Mouse (Mus musculus) layer of hippocampus, postnatal 25 days (tissue): Measurements from ENCODE around the gene Rac1. TPM values are rescaled to one million over a fixed set of nuclear protein-coding genes. Genes with fewer than 3 reads are reported as not detected.

Experiments used
- DNase-seq, 2 experiments: peaks; one replicate each; pipeline ENCODE4 v3.0.0; 2022; ENCODE audit warnings: mixed read lengths in 2 of 2, low spot score in 1 of 2; ENCODE audit errors: extremely low spot score in 1 of 2
- total RNA-seq, 2 experiments: library from RNA; stranded (reverse); gene quantifications; 2 replicates each; pipeline ENCODE4 v1.2.3; 2021

The Rac1 gene
- total RNA-seq, 2 experiments from 2014 or later, result 409 to 455 TPM

DNA sequence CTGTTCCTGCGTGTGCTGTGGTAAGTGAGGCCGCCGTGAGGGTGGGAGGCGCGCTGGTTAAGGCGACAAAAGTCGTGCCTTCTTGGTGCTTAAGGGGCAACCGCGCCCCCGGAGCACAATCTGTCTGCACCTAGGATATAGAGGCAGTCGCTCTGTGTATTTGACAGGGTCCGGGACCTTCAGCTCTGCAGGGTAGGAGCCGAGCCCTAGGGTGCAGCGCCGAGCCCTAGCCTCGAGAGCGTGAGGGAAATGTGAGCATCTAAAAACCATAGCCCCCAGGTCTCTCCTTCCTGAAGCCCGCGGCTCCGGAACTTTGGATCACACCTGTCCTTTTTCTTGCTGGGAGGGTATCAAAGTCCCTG lies 63.1 kb downstream of the Rac1 start:
- no peak for DNase-seq

DNA sequence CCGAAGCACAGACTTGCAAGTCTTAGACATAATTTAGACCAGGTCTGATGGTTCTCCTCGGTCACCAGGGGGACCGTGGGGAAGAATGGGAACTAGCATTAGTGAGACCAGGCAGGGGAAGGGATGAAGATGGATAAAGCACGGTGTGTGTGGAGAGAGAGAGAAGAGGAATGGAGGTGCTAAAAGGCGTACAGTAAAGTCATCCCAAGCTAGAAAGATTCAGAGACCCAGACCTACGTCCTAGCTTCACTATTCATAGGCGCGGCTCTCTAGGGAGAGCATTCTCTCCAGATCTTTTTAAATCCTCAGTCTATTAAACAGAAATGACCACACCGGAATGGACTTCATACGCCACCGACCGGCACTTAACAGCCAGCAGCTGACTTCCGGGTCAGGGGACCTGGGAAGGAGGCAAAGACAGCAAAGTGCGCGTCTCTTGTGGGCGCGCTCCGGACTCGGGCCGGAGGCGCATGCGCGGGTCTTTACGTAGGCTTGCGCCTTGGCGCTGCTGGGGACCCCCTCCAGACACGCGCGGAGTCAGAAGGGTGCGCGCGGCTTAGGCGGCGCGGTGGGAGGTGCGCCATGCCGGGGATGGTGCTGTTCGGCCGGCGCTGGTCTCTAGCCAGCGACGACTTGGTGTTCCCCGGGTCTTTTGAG lies 63.6 kb downstream of the Rac1 start, which contains the start of gene Daglb:
Gene Daglb (plus strand): TSS at position 485 of the 657 bp plus-strand sequence.
- peak; percentile 86 to 87 for DNase-seq

DNA sequence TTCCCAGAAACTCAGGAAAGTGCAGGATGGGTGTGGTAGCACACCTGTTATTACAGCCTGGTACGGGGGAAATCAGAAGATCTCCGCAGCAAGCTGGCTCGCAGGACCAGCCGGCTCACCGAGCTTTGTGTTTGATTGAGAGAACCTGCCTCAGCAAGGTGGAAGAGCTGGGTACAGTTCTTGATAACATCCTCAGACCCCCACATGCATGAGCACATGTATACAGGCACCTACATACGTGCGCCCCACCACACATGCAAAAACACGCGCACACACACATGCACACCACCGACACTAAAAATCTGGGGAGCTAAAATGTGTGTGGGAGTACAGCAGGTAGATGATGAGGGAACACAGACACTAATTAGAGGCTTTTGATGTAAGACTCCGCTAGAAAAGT lies 64.2 kb downstream of the Rac1 start:
- DNase-seq, result no peak

Other genes starting within 250 kb of the Rac1 start
- gene Zfp853, start 234.4 kb downstream of the Rac1 start, total RNA-seq, result 1 to 10 TPM; 5.5 to 6.6 TPM
- gene E130309D02Rik, start 212.7 kb downstream of the Rac1 start, total RNA-seq, result 10 to 100 TPM; 23.4 to 25.2 TPM
- gene Zdhhc4, start 198.8 kb downstream of the Rac1 start, total RNA-seq, result 10 to 100 TPM; 41.8 to 49.9 TPM
- 1 to 10 TPM; 1.1 to 1.4 TPM for gene Grid2ip, start 170.7 kb downstream of the Rac1 start, total RNA-seq
- gene Kdelr2, start 124.2 kb downstream of the Rac1 start, total RNA-seq, result 10 to 100 TPM; 34.6 to 39.0 TPM
- gene Daglb, start 63.5 kb downstream of the Rac1 start, total RNA-seq, result 10 to 100 TPM; 25.0 to 26.7 TPM
- 10 to 100 TPM; 40.8 to 49.8 TPM for gene Cyth3, start 94.4 kb upstream of the Rac1 start, total RNA-seq
- gene Usp42, start 204.2 kb upstream of the Rac1 start, total RNA-seq, result 10 to 100 TPM; 17.0 to 26.5 TPM